Mouse (Mus musculus) liver, adult 2 months (tissue): Measurements from ENCODE around the gene Coro2a.

Experiments used
- CTCF ChIP-seq: fragments of 200-500 bp; IDR thresholded peaks from 2 replicates; pipeline ENCODE4 v1.5.1; 2011; ENCODE audit warnings: low read depth, low read length, control low read depth
- POLR2A ChIP-seq: fragments of 200-500 bp; IDR thresholded peaks from 2 replicates; pipeline ENCODE4 v1.6.1; 2011; ENCODE audit warnings: low read length, control low read depth; ENCODE audit not compliant: insufficient read depth; ENCODE audit errors: extremely low read depth

GRCm38 (mm10) chr4:46585811-46586190 lies 16.2 kb downstream of the Coro2a start:
- TF ChIP-seq CTCF (no peak), POLR2A (no peak)
